Comparison of ENCODE assay signal across 8 mouse cellular contexts in the genomic region with DNA sequence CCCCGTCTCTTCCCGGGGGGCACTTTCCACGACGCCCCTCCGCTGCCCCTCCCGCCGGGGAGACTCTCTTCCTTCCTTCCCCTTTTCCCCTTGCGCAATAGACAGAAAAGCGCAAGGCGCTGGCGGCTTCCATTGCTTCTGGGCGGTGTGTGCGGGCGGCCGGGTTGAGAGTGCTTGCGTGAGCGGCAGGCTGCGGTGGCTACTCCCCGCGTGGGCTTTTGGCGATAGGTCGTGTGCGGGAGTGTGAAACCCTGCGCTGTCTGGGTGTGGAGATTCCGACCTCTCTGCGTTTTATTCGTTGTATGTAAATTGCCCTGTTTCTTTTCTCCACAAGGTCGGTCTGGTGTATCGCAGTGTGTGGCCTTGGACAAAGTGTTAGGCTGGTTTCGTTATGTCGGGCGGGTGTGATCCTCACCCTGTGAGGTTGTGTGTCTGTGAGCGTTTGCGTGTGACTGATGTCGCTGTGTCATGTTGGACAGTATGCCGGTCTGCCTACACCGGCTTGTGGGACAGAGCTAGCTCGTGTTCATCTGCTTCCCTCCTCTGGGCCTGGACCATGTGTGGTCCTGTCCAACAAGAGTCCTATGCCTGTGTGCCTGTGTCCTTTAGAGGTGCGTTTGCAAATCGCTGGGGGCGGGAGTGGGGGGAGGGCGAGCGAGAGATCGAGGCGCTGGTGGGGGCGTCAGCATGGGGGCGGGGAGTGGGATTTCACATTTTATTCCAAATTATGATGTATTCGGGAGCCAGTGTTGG. TPM values are rescaled to one million over a fixed set of nuclear protein-coding genes. Genes with fewer than 3 reads are reported as not detected.
DNase-seq lines count a peak whose midpoint lies in the region; ATAC-seq lines count a peak whose summit lies in the region.

No protein-coding gene starts in this region.

- peak overlapping the region; percentile 35 for H3K9ac ChIP-seq in forebrain, embryonic 11.5 days (ENCODE audit: low read length)

- peak; percentile 14 for DNase-seq in cerebellum, adult 11 months
- DNase-seq in adrenal gland, postnatal 36 days, result peak; percentile 58 to 66
- peak; percentile 77 for DNase-seq in forebrain, embryonic 11.5 days (ENCODE audit: low spot score)
- DNase-seq in heart, postnatal 14 days, result peak; percentile 44 to 47
- peak; percentile 63 to 76 for DNase-seq in kidney, postnatal 25 days
- peak; percentile 32 for DNase-seq in lung, postnatal 10 days
- DNase-seq in retina, embryonic 14.5 days (ENCODE audit: low spot score), result peak; percentile 65

- intact Hi-C loops in heart, postnatal 14 days (cut with DNase I), result loop anchor here (5.0 kb wide), 1 partner anchor 150 kb away; the partner anchor contains the start of gene Foxd2

- H3K4me2 ChIP-seq in forebrain, embryonic 11.5 days (ENCODE audit: low read depth, low read length, severe bottlenecking), result peak overlapping the region; percentile 46

- H3K4me1 ChIP-seq in forebrain, embryonic 11.5 days (replicated peaks; ENCODE audit: control insufficient read depth, insufficient read depth, low read length), result peaks cover 17% of the 10 kb centered on the region

- H3K36me3 ChIP-seq in forebrain, embryonic 11.5 days (ENCODE audit: control insufficient read depth, insufficient read depth, low read length), result no peaks in the 10 kb centered on the region

- H3K9me3 ChIP-seq in forebrain, embryonic 11.5 days (ENCODE audit: control insufficient read depth, low read length), result no peaks in the 10 kb centered on the region

- H3K4me3 ChIP-seq in forebrain, embryonic 11.5 days (ENCODE audit: low read depth, low read length), result peak overlapping the region; percentile 27

- no peak for ATAC-seq in cerebellum, adult (ENCODE audit: insufficient number of reproducible peaks, low FRiP score, low TSS enrichment)
- peak; percentile 40 for ATAC-seq in forebrain, embryonic 11.5 days (replicated peaks; ENCODE audit: low FRiP score)

- H3K27ac ChIP-seq in forebrain, embryonic 11.5 days (ENCODE audit: low read depth, low read length), result no peak overlapping the region

- WGBS in forebrain, embryonic 11.5 days, result under 1% methylated on average over 48 of the region's 48 CpGs

- peaks cover 91% of the 10 kb centered on the region for H3K27me3 ChIP-seq in forebrain, embryonic 11.5 days (ENCODE audit: control insufficient read depth, insufficient read depth, low read length)

RNA-seq across cellular contexts. Expression of gene Tal1, which starts 0.9 kb away (rescaled TPM):
- 1 to 10 TPM; 2.1 to 2.4 TPM for total RNA-seq in adrenal gland, postnatal 36 days (2021)
- 3.4 and 3.7 TPM in 2 replicates for polyA plus RNA-seq in forebrain, embryonic 11.5 days (2014; fragmentation: Nextera tagmentation; extraction: Ambion mirVana)
- 1 to 10 TPM; 4.9 to 6.3 TPM for total RNA-seq in heart, postnatal 14 days (2021)

RNA-seq across cellular contexts. Expression of gene Pdzk1ip1, which starts 31.4 kb away (rescaled TPM):
- total RNA-seq in adrenal gland, postnatal 36 days (2021), result not detected
- 13.8 and 16.2 TPM in 2 replicates for polyA plus RNA-seq in forebrain, embryonic 11.5 days (2014; fragmentation: Nextera tagmentation; extraction: Ambion mirVana)
- 1 to 10 TPM in 1 of 2 experiments, under 1 TPM in 1; 0.88 to 2.0 TPM for total RNA-seq in heart, postnatal 14 days (2021)

RNA-seq across cellular contexts. Expression of gene Stil, which starts 57.1 kb away (rescaled TPM):
- under 1 TPM; 0.56 to 0.79 TPM for total RNA-seq in adrenal gland, postnatal 36 days (2021)
- polyA plus RNA-seq in forebrain, embryonic 11.5 days (2014; fragmentation: Nextera tagmentation; extraction: Ambion mirVana), result 26.0 and 32.2 TPM in 2 replicates
- 1 to 10 TPM in 1 of 2 experiments, under 1 TPM in 1; 0.67 to 1.5 TPM for total RNA-seq in heart, postnatal 14 days (2021)

Comparison
In these comparisons a context has a peak if more than half of its experiments do, and no peak if none do; other contexts are left out.
1. DNase-seq: peak in every context shown above with its lines; median percentile 77 in forebrain, embryonic 11.5 days; 70 in kidney, postnatal 25 days; 65 in retina, embryonic 14.5 days; 62 in adrenal gland, postnatal 36 days; 46 in heart, postnatal 14 days; 32 in lung, postnatal 10 days; 14 in cerebellum, adult 11 months.